Mouse (Mus musculus) neural tube, embryonic 12.5 days (tissue): ENCODE results near the gene Npm1. TPM values are rescaled to one million over a fixed set of nuclear protein-coding genes. Genes with fewer than 3 reads are reported as not detected.

Source experiments
- ATAC-seq: fragments of 200-750 bp; cut with Nextera tagmentation; 2 replicates; pipeline ENCODE4 v1.8.0; 2017; ENCODE audit warnings: low read depth, mild to moderate bottlenecking, moderate TSS enrichment, moderate library complexity; ENCODE audit not compliant: low FRiP score
- H3K27ac ChIP-seq: fragments of 300-500 bp; sonication (generic); 2 replicates; pipeline ENCODE4 v1.5.1; 2016
- H3K27me3 ChIP-seq: fragments of 300-500 bp; sonication (generic); replicated peaks from 2 replicates; pipeline ENCODE4 v1.6.1; 2016; ENCODE audit warnings: mild to moderate bottlenecking
- H3K36me3 ChIP-seq: fragments of 300-500 bp; sonication (generic); 2 replicates; pipeline ENCODE4 v1.6.1; 2016; ENCODE audit warnings: mild to moderate bottlenecking
- H3K4me1 ChIP-seq: fragments of 300-500 bp; sonication (generic); 2 replicates; pipeline ENCODE4 v1.6.1; 2016
- H3K4me2 ChIP-seq: fragments of 300-500 bp; sonication (generic); replicated peaks from 2 replicates; pipeline ENCODE4 v1.6.1; 2016; ENCODE audit warnings: mild to moderate bottlenecking
- H3K4me3 ChIP-seq: fragments of 300-500 bp; sonication (generic); 2 replicates; pipeline ENCODE4 v1.5.1; 2016
- H3K9ac ChIP-seq: fragments of 300-500 bp; sonication (generic); 2 replicates; pipeline ENCODE4 v1.6.1; 2016; ENCODE audit warnings: mild to moderate bottlenecking
- H3K9me3 ChIP-seq: fragments of 300-500 bp; sonication (generic); 2 replicates; pipeline ENCODE4 v1.6.1; 2016; ENCODE audit warnings: mild to moderate bottlenecking
- WGBS: fragments of 180-500 bp; shearing (Covaris S2); methylation state at CpG from one replicate; pipeline ENCODE4 v1.1.7; 2016; 5-methylcytosine and 5-hydroxymethylcytosine counted together
- polyA plus RNA-seq: library from polyadenylated mRNA; unstranded; fragments of >200 nt; fragmentation: Nextera tagmentation; extraction: Ambion mirVana; gene quantifications from 2 replicates; pipeline ENCODE4 v1.2.1, GENCODE M21; 2016

Npm1 gene
- polyA plus RNA-seq, 1 experiment from 2014 or later = 614 TPM

DNA sequence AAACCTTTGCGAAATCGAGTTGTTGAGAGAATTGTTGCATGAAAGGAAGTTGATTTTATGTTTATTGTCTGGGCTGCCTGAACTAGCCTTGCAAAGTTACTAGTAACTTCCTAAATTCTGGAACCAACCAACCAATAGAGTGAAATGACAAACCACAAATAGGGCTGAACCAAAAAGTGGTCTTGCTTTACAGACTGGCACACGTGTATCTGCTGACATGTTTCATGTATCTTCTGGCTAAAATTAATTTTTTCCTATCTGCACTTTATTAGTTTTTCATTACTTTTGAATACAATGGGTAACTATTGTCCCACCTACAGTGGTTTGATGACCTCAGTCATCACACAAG is 13.9 kb downstream of the Npm1 start:
- Histone ChIP-seq H3K4me3 (no peak overlapping the region), H3K27ac (no peak overlapping the region), H3K9ac (no peak overlapping the region), H3K27me3 (peaks cover 27% of the 10 kb centered on the region), H3K36me3 (peaks cover 30% of the 10 kb centered on the region), H3K4me2 (no peak overlapping the region), H3K9me3 (no peaks in the 10 kb centered on the region), H3K4me1 (peaks cover 25% of the 10 kb centered on the region)
- WGBS = 26% methylated on average over 3 of the region's 3 CpGs
- ATAC-seq = no peak

DNA sequence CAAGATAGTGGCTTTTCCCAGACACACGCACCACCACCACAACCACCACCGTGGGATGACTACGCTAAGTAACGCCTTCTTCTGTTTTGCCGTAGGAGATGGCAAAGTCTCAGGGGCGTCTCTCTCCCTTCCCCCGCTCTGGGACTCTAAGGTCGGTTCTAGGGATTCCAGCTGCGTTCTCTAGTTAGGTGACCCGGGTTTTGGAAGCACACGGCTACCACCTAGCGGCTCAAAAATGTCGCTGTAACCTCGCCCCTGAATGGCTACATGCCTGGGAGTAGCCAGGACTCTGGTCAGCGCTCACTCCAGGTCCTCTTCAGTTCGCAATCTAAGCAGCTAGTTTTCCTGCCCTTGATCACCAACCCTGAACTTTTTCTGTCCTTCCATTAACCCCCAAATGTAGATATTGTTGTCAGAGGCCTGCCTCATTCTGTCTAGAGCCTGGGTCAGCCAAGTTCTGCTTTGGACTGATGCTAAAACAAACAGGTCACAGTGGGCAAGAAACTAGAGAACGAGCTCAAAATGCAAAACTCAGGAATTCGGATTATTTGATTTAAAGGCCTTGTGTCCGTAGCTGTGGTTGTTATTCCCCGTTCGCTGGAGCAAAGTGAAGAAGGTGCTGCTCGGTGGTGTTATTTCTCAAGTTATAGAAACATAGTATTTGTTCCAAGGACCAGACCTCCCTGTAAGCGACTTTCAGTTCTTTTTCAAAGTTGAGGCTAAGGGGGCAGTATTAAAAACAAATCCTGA is 14.5 kb downstream of the Npm1 start:
- peak; percentile 73 for ATAC-seq
- Histone ChIP-seq H3K27me3 (peaks cover 31% of the 10 kb centered on the region), H3K4me2 (peak overlapping the region; percentile 90), H3K36me3 (peaks cover 26% of the 10 kb centered on the region), H3K9me3 (no peaks in the 10 kb centered on the region), H3K27ac (peak overlapping the region; percentile 75; the same call in 1 of the 2 replicates), H3K9ac (peak overlapping the region; percentile 78; the same call in 1 of the 2 replicates), H3K4me1 (peaks cover 29% of the 10 kb centered on the region), H3K4me3 (peak overlapping the region; percentile 63)
- WGBS = 6% methylated on average over 23 of the region's 23 CpGs

- peak; percentile 68 for ATAC-seq
These were observed 15.3 kb downstream of the Npm1 start for GRCm38 (mm10) chr11:33147572-33148337.

DNA sequence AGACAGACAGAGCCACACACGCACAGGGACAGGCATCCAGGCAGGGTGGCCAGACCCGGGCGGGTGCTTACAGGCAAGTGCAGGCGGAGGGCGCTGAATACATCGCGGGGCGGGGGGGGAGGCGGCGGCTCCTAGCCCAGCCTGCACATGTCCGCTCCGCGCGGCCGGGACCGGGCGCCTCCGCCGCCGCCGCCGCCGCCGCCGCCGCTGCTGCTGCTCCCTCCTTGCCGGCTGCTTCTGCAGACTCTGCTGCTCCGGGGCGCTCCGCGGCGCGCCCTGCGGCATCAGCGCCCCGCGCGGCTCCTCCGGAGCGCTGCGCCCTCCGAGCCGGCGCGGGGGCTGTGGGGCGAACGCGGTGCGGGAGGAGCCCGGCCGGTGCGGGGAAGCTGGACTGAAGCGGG is 15.8 kb downstream of the Npm1 start, which contains the start of gene Fgf18:
TSS of gene Fgf18 (minus strand) at position 230 of the 401 bp plus-strand sequence.
- ATAC-seq = peak; percentile 50

More at GRCm38 (mm10) chr11:33147572-33148337, 15.3 kb downstream of the Npm1 start:
- under 1% methylated on average over 75 of the region's 85 CpGs for WGBS
- Histone ChIP-seq H3K36me3 (peaks cover 21% of the 10 kb centered on the region), H3K4me3 (peak overlapping the region; percentile 63), H3K4me1 (peaks cover 29% of the 10 kb centered on the region), H3K4me2 (peak overlapping the region; percentile 90), H3K27ac (peak overlapping the region; percentile 75; the same call in 1 of the 2 replicates), H3K27me3 (peaks cover 31% of the 10 kb centered on the region), H3K9me3 (no peaks in the 10 kb centered on the region), H3K9ac (peak overlapping the region; percentile 78)

DNA sequence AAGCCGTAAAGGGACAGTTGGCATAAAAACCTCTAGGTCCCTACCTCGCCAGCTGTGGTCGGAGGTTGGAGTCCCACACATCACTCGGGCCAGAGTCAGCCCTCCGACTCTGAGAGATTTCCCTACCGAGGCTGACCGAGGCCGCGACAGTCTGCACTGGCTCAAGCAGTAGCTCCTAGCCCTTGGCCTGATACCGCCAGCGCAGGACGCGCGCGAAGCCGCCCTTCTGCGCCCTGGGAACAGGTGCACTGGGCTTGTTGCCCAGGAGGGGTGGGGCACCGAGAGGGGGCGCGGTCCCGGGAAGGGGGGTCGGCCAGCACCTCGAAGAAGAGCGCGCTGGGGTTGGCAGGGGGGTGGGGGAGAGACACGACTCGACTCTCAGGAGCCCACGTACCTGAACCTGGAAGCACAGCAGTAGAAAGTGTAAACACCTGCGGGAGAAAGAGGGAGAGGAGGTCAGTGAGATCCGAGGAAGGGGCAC is 16.3 kb downstream of the Npm1 start:
- Histone ChIP-seq H3K4me2 (peak overlapping the region; percentile 90), H3K27ac (no peak overlapping the region), H3K36me3 (peaks cover 15% of the 10 kb centered on the region), H3K4me3 (peak overlapping the region; percentile 63), H3K9me3 (no peaks in the 10 kb centered on the region), H3K27me3 (peaks cover 31% of the 10 kb centered on the region), H3K9ac (peak overlapping the region; percentile 78), H3K4me1 (peaks cover 29% of the 10 kb centered on the region)
- WGBS = under 1% methylated on average over 30 of the region's 30 CpGs
- peak; percentile 21 for ATAC-seq

More for the DNA sequence above, 15.8 kb downstream of the Npm1 start, which contains the start of gene Fgf18:
- H3K4me1 ChIP-seq = peaks cover 29% of the 10 kb centered on the region
- H3K4me2 ChIP-seq = peak within 1 kb of the TSS; percentile 90
- peaks cover 31% of the 10 kb centered on the region for H3K27me3 ChIP-seq
- H3K36me3 ChIP-seq = peaks cover 19% of the 10 kb centered on the region
- no peaks in the 10 kb centered on the region for H3K9me3 ChIP-seq
- peak within 1 kb of the TSS; percentile 75; the same call in 1 of the 2 replicates for H3K27ac ChIP-seq
- H3K4me3 ChIP-seq = peak within 1 kb of the TSS; percentile 63
- peak within 1 kb of the TSS; percentile 78 for H3K9ac ChIP-seq
- under 1% methylated on average over 53 of the region's 53 CpGs for WGBS

DNA sequence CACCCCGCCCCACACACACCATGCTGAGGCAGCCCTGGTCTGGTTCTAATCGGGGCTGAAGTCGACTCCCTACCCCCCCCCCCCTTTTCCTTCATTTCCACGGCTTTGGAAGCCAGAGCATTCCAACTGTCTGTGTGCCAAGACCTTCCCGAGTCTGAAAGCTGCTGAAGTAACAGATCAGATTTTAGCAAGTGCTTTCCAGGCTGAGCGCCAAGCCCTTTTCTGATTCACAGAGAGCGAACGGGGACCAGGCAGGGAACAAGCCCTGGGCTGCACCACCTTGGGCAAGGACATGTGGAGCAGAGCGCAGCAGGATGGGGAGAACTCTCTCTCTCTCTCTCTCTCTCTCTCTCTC is 16.9 kb downstream of the Npm1 start:
- Histone ChIP-seq H3K4me3 (peak overlapping the region; percentile 63; the same call in 1 of the 2 replicates), H3K4me2 (peak overlapping the region; percentile 90), H3K4me1 (peaks cover 29% of the 10 kb centered on the region), H3K27me3 (peaks cover 31% of the 10 kb centered on the region), H3K36me3 (peaks cover 11% of the 10 kb centered on the region), H3K9me3 (no peaks in the 10 kb centered on the region), H3K27ac (no peak overlapping the region), H3K9ac (no peak overlapping the region)
- ATAC-seq = no peak
- 8% methylated on average over 9 of the region's 9 CpGs for WGBS

DNA sequence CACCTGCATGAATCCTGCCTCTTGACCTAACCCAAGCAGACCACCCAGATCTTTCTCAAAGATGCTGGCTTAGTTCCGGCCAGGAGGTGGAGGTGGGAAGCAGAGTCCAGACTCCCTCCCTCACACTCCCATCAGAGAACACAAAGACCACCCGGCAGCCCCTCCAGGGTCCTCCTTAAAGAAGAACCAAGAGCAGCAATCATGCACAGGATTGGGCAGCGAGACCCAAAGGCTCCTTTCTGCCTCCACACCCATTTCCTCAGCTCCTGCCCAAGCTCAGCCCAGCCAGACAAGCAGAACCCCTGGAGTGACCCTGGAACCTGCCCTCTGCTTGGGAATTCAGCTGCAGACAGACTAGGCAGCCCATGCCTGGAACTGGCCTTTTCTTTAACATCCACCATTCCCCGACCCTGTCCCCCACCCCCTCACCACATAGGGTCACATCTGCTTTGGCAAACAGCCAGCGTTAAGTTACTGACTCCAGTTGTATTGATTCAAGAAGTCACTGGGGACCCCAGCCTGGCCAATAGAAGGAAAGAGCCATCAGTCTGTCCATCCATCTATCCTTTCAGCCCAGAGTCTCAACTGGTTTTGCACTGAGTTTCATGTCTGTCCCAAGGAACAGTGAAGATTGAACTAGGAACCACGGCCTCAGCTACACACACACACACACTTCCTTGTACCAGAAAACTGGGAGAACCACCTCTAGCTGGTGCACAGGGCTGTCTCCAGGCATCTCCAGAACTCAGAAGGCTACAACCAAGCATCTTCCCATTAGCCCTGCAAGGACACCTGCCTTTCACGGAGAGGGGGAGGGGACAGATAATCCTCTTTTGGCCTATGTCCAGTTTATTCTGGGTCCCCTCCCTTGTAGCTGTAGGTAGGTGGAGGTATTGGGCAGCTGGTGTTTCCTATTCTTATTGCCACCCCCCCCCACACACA is 17.5 kb downstream of the Npm1 start:
- Histone ChIP-seq H3K4me1 (peaks cover 29% of the 10 kb centered on the region), H3K36me3 (peaks cover 7% of the 10 kb centered on the region; the same call in 1 of the 2 replicates), H3K9me3 (no peaks in the 10 kb centered on the region), H3K27ac (no peak overlapping the region), H3K9ac (no peak overlapping the region; the same call in 1 of the 2 replicates), H3K4me3 (0 out of 2 replicates have a peak overlapping the region, but pooled peaks have one; percentile 63), H3K27me3 (peaks cover 31% of the 10 kb centered on the region), H3K4me2 (peak overlapping the region; percentile 90)
- no peak for ATAC-seq
- WGBS = 13% methylated on average over 7 of the region's 7 CpGs

- Histone ChIP-seq H3K9ac (no peak overlapping the region), H3K27me3 (peaks cover 31% of the 10 kb centered on the region), H3K27ac (no peak overlapping the region), H3K4me1 (peaks cover 29% of the 10 kb centered on the region), H3K9me3 (no peaks in the 10 kb centered on the region), H3K4me3 (no peak overlapping the region), H3K36me3 (no peaks in the 10 kb centered on the region), H3K4me2 (peak overlapping the region; percentile 90; the same call in 1 of the 2 replicates)
- no peak for ATAC-seq
- WGBS = 15% methylated on average over 9 of the region's 9 CpGs
These were observed 19.1 kb downstream of the Npm1 start for GRCm38 (mm10) chr11:33143906-33144305.

DNA sequence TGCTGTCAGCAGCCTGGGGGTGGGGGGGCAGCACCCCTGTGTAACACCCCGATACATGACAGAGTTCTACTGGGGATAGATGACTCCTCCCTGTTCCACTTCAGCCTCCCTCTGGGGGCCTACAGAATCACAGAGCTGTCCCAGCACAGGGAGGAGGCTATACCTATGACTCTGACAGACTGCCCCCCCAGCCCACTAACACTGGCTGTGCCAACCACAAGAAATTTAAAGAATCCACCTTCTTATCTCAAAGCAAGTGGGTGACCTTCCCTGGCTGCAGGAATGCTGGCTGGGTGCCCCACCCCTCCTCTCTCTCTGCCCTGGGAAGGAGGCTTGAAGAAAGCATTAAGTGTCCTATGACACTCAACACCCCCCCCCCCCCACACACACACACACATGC is 20.2 kb downstream of the Npm1 start:
- peaks cover 29% of the 10 kb centered on the region for H3K4me1 ChIP-seq
- H3K4me3 ChIP-seq = no peak overlapping the region
- WGBS = 89% methylated on average over 1 of the region's 1 CpGs
- no peaks in the 10 kb centered on the region for H3K9me3 ChIP-seq
- no peak overlapping the region for H3K27ac ChIP-seq
- H3K36me3 ChIP-seq = no peaks in the 10 kb centered on the region
- H3K27me3 ChIP-seq = peaks cover 31% of the 10 kb centered on the region
- no peak overlapping the region for H3K9ac ChIP-seq
- no peak overlapping the region for H3K4me2 ChIP-seq
- no peak for ATAC-seq

- H3K4me1 ChIP-seq = peaks cover 13% of the 10 kb centered on the region
- WGBS = 97% methylated on average over 5 of the region's 5 CpGs
- no peak overlapping the region for H3K9ac ChIP-seq
- H3K4me2 ChIP-seq = no peak overlapping the region
- H3K27ac ChIP-seq = no peak overlapping the region
- no peak overlapping the region for H3K4me3 ChIP-seq
- ATAC-seq = no peak
- no peaks in the 10 kb centered on the region for H3K36me3 ChIP-seq
- peaks cover 14% of the 10 kb centered on the region for H3K27me3 ChIP-seq
- no peaks in the 10 kb centered on the region for H3K9me3 ChIP-seq
These were observed 22.9 kb downstream of the Npm1 start for GRCm38 (mm10) chr11:33140111-33140460.

DNA sequence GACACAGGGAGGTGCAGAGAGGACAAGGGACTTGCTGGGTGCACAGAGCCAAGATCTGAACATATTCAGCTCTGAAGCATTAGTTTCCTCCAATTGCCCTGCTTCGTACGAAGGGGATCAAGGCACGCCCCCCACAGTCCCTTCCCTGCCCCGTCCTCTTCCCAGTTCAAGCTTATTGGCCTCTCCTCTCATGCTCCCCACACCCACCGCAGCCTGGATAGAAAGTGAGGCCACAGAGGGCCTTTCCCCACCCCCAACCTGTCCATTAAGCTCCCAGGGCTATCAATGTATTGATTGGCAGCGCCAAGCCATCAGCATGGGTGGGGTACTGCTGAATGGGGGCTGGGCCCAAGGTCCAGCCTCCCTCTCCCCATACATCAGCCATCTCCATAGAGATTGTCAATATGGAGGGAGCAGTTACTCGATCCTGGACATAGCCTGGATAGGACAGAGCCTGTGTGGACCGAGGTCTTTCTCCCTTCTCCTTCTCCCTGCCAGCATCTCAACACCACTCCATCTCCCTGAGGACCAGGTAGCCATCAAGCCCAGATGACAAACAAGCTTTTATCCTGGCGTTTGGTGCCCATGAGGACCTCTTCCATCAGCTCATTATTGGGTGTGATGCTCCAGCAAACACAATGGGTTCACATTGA is 23.4 kb downstream of the Npm1 start:
- WGBS = 86% methylated on average over 9 of the region's 9 CpGs

More for the DNA sequence above, 23.4 kb downstream of the Npm1 start:
- H3K36me3 ChIP-seq = no peaks in the 10 kb centered on the region
- no peak overlapping the region for H3K27ac ChIP-seq
- no peak overlapping the region for H3K4me3 ChIP-seq
- H3K9ac ChIP-seq = no peak overlapping the region
- H3K4me1 ChIP-seq = peaks cover 10% of the 10 kb centered on the region
- no peak overlapping the region for H3K4me2 ChIP-seq
- no peaks in the 10 kb centered on the region for H3K9me3 ChIP-seq
- peaks cover 9% of the 10 kb centered on the region for H3K27me3 ChIP-seq
- no peak for ATAC-seq
